Mouse (Mus musculus) heart, postnatal 0 days (tissue): ENCODE data around the gene Rab37. TPM values are rescaled to one million over a fixed set of nuclear protein-coding genes. Genes with fewer than 3 reads are reported as not detected.

Source experiments
- ATAC-seq: fragments of 200-750 bp; cut with Nextera tagmentation; 2 replicates; pipeline ENCODE4 v1.8.0; 2017; ENCODE audit warnings: low read depth, moderate number of reproducible peaks, moderate library complexity; ENCODE audit not compliant: insufficient read depth
- DNase-seq: peaks from one replicate; pipeline ENCODE4 v3.0.0-alpha.2; 2016; ENCODE audit warnings: low spot score
- H3K27ac ChIP-seq: fragments of 300-500 bp; sonication (generic); 2 replicates; pipeline ENCODE4 v1.5.1; 2014; ENCODE audit warnings: low read depth, mild to moderate bottlenecking
- H3K27me3 ChIP-seq: fragments of 300-500 bp; sonication (generic); 2 replicates; pipeline ENCODE4 v1.6.1; 2014; ENCODE audit warnings: low read length, mixed read lengths; ENCODE audit not compliant: control insufficient read depth, insufficient read depth
- H3K36me3 ChIP-seq: fragments of 300-500 bp; sonication (generic); replicated peaks from 2 replicates; pipeline ENCODE4 v1.6.1; 2014; ENCODE audit warnings: low read length, mixed read lengths; ENCODE audit not compliant: control insufficient read depth, insufficient read depth
- H3K4me1 ChIP-seq: fragments of 300-500 bp; sonication (generic); 2 replicates; pipeline ENCODE4 v1.6.1; 2014; ENCODE audit warnings: antibody characterized with exemption; ENCODE audit not compliant: control insufficient read depth, insufficient read depth
- H3K4me2 ChIP-seq: fragments of 300-500 bp; sonication (generic); 2 replicates; pipeline ENCODE4 v1.6.1; 2014; ENCODE audit warnings: low read depth, mild to moderate bottlenecking, low read length, moderate library complexity
- H3K4me3 ChIP-seq: fragments of 300-500 bp; sonication (generic); 2 replicates; pipeline ENCODE4 v1.5.1; 2014; ENCODE audit warnings: low read depth, low read length
- H3K9ac ChIP-seq: fragments of 300-500 bp; sonication (generic); replicated peaks from 2 replicates; pipeline ENCODE4 v1.6.1; 2014; ENCODE audit warnings: low read depth, low read length, mixed read lengths
- H3K9me3 ChIP-seq: fragments of 300-500 bp; sonication (generic); replicated peaks from 2 replicates; pipeline ENCODE4 v1.6.1; 2016; ENCODE audit warnings: low read length; ENCODE audit not compliant: control insufficient read depth
- CTCF ChIP-seq: IDR thresholded peaks from 2 replicates; pipeline ENCODE4 v1.5.1; 2016; ENCODE audit warnings: antibody characterized with exemption, control low read depth, low read depth
- EP300 ChIP-seq: IDR thresholded peaks from 2 replicates; pipeline ENCODE4 v1.6.1; 2016; ENCODE audit warnings: antibody characterized with exemption, low read depth
- WGBS: fragments of 180-500 bp; shearing (Covaris S2); extraction: QIAGEN DNeasy Blood & Tissue Kit; methylation state at CpG from one replicate; pipeline ENCODE4 v1.1.7; 2014; 5-methylcytosine and 5-hydroxymethylcytosine counted together
- polyA plus RNA-seq: library from polyadenylated mRNA; unstranded; fragments of >200 nt; fragmentation: Nextera tagmentation; extraction: Ambion mirVana; gene quantifications from 2 replicates; pipeline ENCODE4 v1.2.1, GENCODE M21; 2015
- total RNA-seq: library from RNA; depleted of rRNA; stranded (reverse); fragments of >200 nt; gene quantifications from 2 replicates; pipeline ENCODE4 v1.2.3, GENCODE M21; 2014; ENCODE audit warnings: low replicate concordance

Gene Rab37
- total and polyA plus RNA-seq, 2 experiments from 2014 or later: 1.3 to 2.0 TPM

GRCm38 (mm10) chr11:115178766-115179165 is 87.5 kb downstream of the Rab37 start:
- DNase-seq (no peak), ATAC-seq (no peak)
- TF ChIP-seq EP300 (no peak), CTCF (no peak)
- Histone ChIP-seq H3K27me3 (0 out of 2 replicates have a peak, but pooled peaks cover 4% of the 10 kb centered on the region), H3K9me3 (no peaks in the 10 kb centered on the region), H3K36me3 (no peaks in the 10 kb centered on the region), H3K27ac (no peak overlapping the region), H3K9ac (no peak overlapping the region), H3K4me3 (no peak overlapping the region), H3K4me2 (no peak overlapping the region), H3K4me1 (0 out of 2 replicates have a peak, but pooled peaks cover 3% of the 10 kb centered on the region)
- WGBS: 79% methylated on average over 2 of the region's 2 CpGs

GRCm38 (mm10) chr11:115179191-115179590 is 88.0 kb downstream of the Rab37 start:
- H3K4me1 ChIP-seq: no peaks in the 10 kb centered on the region
- H3K36me3 ChIP-seq: no peaks in the 10 kb centered on the region
- WGBS: 64% methylated on average over 6 of the region's 6 CpGs
- H3K27me3 ChIP-seq: no peaks in the 10 kb centered on the region
- TF ChIP-seq CTCF (no peak), EP300 (no peak)
- H3K4me3 ChIP-seq: no peak overlapping the region
- H3K9ac ChIP-seq: no peak overlapping the region
- no peak for ATAC-seq
- H3K27ac ChIP-seq: no peak overlapping the region
- H3K9me3 ChIP-seq: no peaks in the 10 kb centered on the region
- no peak overlapping the region for H3K4me2 ChIP-seq
- DNase-seq: no peak

- Histone ChIP-seq H3K4me2 (no peak overlapping the region), H3K27me3 (no peaks in the 10 kb centered on the region), H3K36me3 (no peaks in the 10 kb centered on the region), H3K9ac (no peak overlapping the region), H3K27ac (no peak overlapping the region), H3K4me1 (no peaks in the 10 kb centered on the region), H3K9me3 (no peaks in the 10 kb centered on the region), H3K4me3 (no peak overlapping the region)
- TF ChIP-seq CTCF: no peak
- no peak for TF ChIP-seq EP300
- ATAC-seq (no peak), DNase-seq (no peak)
- 78% methylated on average over 6 of the region's 6 CpGs for WGBS
These were observed 88.7 kb downstream of the Rab37 start for GRCm38 (mm10) chr11:115179881-115180280.

- no peaks in the 10 kb centered on the region for H3K27me3 ChIP-seq
- H3K4me2 ChIP-seq: no peak overlapping the region
- TF ChIP-seq EP300 (no peak), CTCF (peak; percentile 88)
- H3K9me3 ChIP-seq: no peaks in the 10 kb centered on the region
- no peak overlapping the region for H3K9ac ChIP-seq
- ATAC-seq (no peak), DNase-seq (peak; percentile 49)
- 21% methylated on average over 12 of the region's 12 CpGs for WGBS
- H3K36me3 ChIP-seq: no peaks in the 10 kb centered on the region
- H3K27ac ChIP-seq: no peak overlapping the region
- peaks cover 4% of the 10 kb centered on the region; the same call in 1 of the 2 replicates for H3K4me1 ChIP-seq
- H3K4me3 ChIP-seq: no peak overlapping the region
These were observed 90.8 kb downstream of the Rab37 start for GRCm38 (mm10) chr11:115181913-115182638.

- H3K4me1 ChIP-seq: peaks cover 11% of the 10 kb centered on the region
- H3K9ac ChIP-seq: no peak overlapping the region
- H3K36me3 ChIP-seq: no peaks in the 10 kb centered on the region
- no peak for ATAC-seq
- no peak overlapping the region for H3K4me3 ChIP-seq
- TF ChIP-seq EP300 (no peak), CTCF (no peak)
- WGBS: 16% methylated on average over 4 of the region's 4 CpGs
- no peak for DNase-seq
- H3K9me3 ChIP-seq: no peaks in the 10 kb centered on the region
- H3K4me2 ChIP-seq: no peak overlapping the region
- H3K27ac ChIP-seq: no peak overlapping the region
- no peaks in the 10 kb centered on the region for H3K27me3 ChIP-seq
These were observed 93.7 kb downstream of the Rab37 start for GRCm38 (mm10) chr11:115184973-115185372.

- Histone ChIP-seq H3K4me2 (peak within 1 kb of the TSS; percentile 96), H3K4me1 (peaks cover 17% of the 10 kb centered on the region), H3K36me3 (no peaks in the 10 kb centered on the region), H3K4me3 (peak within 1 kb of the TSS; percentile 67), H3K27me3 (no peaks in the 10 kb centered on the region), H3K27ac (peak within 1 kb of the TSS; percentile 82), H3K9me3 (no peaks in the 10 kb centered on the region), H3K9ac (peak within 1 kb of the TSS; percentile 77)
- DNase-seq (peak; percentile 97), ATAC-seq (peak; percentile 95)
- TF ChIP-seq EP300: no peak
- TF ChIP-seq CTCF: peak; percentile 5; the same call in 1 of the 2 replicates
- under 1% methylated on average over 39 of the region's 39 CpGs for WGBS
These were observed 96.0 kb downstream of the Rab37 start, which contains the start of gene Tmem104 for GRCm38 (mm10) chr11:115187224-115187639. Gene Tmem104, plus strand, starts transcription at chr11:115187487.
